Mouse (Mus musculus): ENCODE data around the gene Shank2. TPM values are rescaled to one million over a fixed set of nuclear protein-coding genes. Genes with fewer than 3 reads are reported as not detected.
A peak's percentile ranks its signal among the peaks of the same experiment; 100 is the strongest.

Gene Shank2
- polyA plus RNA-seq, 1 experiment from 2014 or later = 0.27 TPM

DNA sequence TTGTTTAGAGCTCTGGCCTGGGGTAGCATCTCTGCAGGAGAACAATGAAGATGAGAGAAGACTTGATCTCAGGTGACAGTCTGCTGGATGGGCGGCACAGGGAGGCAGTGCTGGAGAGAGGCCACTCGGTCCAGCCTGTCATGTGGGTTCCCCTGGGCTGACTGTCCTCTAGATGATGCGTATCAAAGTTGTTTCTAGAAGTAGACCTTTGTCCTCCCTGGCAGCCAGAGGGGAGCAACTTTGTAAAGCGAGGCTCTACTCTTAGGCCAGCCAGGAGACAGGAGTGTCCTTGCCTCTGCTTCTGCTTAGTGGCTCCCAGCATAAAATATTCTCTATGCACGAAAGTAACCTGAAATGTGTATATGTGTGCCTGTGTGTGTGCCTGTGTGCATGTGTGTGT lies 27.5 kb downstream of the Shank2 start:
- H3K9me3 ChIP-seq (replicated peaks) = peaks cover 5% of the 10 kb centered on the region; the same call in 1 of the 2 replicates
- 62% methylated on average over 5 of the region's 5 CpGs for WGBS
- no peak for ATAC-seq (ENCODE audit: insufficient number of reproducible peaks, low FRiP score)
- no peak overlapping the region for H3K9ac ChIP-seq
- no peaks in the 10 kb centered on the region for H3K4me1 ChIP-seq (replicated peaks)
- H3K27ac ChIP-seq (ENCODE audit: poor library complexity, severe bottlenecking) = no peak overlapping the region
- no peak overlapping the region for H3K4me3 ChIP-seq
- no peaks in the 10 kb centered on the region for H3K27me3 ChIP-seq (replicated peaks)
- no peaks in the 10 kb centered on the region for H3K36me3 ChIP-seq
- no peak overlapping the region for H3K4me2 ChIP-seq

DNA sequence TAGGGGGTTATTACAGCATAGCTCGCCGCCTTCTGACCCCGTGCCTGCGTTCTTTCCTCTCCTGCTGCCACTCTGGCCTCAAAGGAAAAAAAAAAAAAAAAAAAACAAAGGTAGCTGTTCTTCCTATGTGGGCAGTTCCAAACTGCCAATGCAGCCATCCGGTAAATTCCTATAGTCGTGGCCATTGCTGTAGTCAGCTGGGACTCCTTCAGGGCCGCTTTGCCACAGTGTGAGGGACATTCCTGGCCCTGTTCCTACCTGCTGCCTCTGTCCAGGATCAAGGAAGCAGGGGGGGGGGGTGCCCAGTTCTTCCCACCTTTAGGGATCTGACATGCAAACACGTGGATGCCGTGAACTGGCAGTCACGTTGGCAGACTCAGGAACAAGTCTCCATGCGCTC lies 29.1 kb downstream of the Shank2 start:
- 0 out of 2 replicates have a peak, but pooled peaks cover 4% of the 10 kb centered on the region for H3K4me1 ChIP-seq (replicated peaks)

DNA sequence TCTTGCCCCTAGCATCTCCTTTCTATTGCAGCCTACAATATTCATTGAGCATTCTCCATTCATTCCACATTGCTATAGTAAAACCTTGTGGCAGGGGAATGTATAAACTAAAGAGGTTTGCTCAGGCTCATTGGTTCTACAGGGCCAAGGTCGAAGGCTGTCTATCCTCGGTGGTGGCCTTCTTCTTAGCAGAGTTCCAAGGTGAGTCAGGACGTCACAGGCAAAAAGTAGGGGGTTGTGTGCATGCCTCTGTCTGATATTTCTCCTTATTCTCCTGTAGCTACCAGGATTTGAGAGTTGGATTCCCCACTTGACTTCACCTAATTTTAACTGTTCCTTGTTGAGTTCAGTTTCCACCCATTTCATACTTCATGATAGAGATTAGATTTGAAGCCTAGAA lies 29.9 kb downstream of the Shank2 start:
- WGBS = 83% methylated on average over 3 of the region's 3 CpGs
- Histone ChIP-seq H3K27ac (ENCODE audit: poor library complexity, severe bottlenecking) (no peak overlapping the region), H3K4me2 (no peak overlapping the region), H3K9ac (no peak overlapping the region), H3K27me3 (replicated peaks) (no peaks in the 10 kb centered on the region), H3K4me1 (replicated peaks) (0 out of 2 replicates have a peak, but pooled peaks cover 4% of the 10 kb centered on the region), H3K9me3 (replicated peaks) (peaks cover under 1% of the 10 kb centered on the region; the same call in 1 of the 2 replicates), H3K4me3 (no peak overlapping the region), H3K36me3 (no peaks in the 10 kb centered on the region)
- ATAC-seq (ENCODE audit: insufficient number of reproducible peaks, low FRiP score) = no peak

More for the DNA sequence above, 29.1 kb downstream of the Shank2 start:
- H3K27ac ChIP-seq (ENCODE audit: poor library complexity, severe bottlenecking) = no peak overlapping the region
- H3K27me3 ChIP-seq (replicated peaks) = no peaks in the 10 kb centered on the region
- H3K4me3 ChIP-seq = no peak overlapping the region
- no peak for ATAC-seq (ENCODE audit: insufficient number of reproducible peaks, low FRiP score)
- H3K4me2 ChIP-seq = no peak overlapping the region
- H3K9ac ChIP-seq = no peak overlapping the region
- no peaks in the 10 kb centered on the region for H3K36me3 ChIP-seq
- peaks cover 5% of the 10 kb centered on the region; the same call in 1 of the 2 replicates for H3K9me3 ChIP-seq (replicated peaks)
- 63% methylated on average over 11 of the region's 11 CpGs for WGBS

DNA sequence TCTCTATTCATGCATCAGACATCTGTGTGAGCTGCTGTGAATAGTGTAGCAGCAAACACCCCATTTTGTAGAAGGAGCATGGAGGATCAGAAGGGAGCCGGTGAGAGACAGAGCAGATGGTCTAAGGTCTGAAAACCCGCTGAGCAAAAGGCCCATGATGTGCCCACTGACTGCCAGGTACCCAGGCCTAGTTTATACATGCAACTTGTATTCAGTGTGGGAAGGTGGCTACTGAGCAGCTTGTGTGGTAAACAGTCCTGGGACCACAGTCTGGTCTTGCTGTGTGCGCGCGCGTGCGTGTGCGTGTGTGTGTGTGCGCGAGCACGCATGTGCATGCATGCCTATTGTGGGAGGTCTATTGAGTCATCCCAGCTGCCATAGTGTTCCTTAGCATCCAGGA lies 35.8 kb downstream of the Shank2 start:
- no peak overlapping the region for H3K9ac ChIP-seq
- WGBS = 94% methylated on average over 11 of the region's 11 CpGs

DNA sequence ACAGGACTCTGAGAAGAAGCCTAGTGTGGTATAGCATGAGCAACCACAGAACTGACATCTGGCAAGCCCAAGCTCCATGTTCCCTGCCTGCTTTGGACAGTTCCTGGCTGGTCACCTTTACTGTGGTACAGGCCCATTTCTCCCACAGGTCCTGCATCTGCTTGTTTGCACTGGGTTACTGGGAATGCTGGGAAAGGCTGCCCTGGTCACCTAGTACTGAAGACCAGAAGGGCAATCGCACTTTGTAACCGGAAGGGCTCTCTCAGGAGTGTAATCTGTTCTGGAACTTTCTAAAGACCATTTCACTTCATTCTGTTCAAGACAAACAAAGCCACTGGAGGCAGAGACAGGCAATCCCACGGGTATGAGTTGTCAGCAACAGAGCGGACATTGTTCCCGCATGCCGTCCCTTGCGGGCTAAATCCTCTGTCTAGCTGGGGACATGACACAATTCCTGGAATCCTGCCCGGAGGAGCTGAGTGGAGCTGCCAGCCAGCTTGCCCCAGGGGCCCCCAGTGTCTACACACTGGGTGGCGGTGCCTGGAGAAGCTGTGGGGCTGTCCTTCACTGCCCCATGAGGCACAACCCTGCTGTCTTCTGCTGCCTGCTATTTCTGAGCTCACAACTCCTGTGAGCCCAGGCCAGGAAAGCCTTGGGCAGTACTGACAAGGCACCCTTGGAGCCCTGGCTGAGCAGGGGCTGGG lies 36.4 kb downstream of the Shank2 start:
- H3K27ac ChIP-seq (ENCODE audit: poor library complexity, severe bottlenecking) = peak overlapping the region; percentile 56; the same call in 1 of the 2 replicates
- peaks cover 6% of the 10 kb centered on the region; the same call in 1 of the 2 replicates for H3K9me3 ChIP-seq (replicated peaks)
- H3K9ac ChIP-seq = 0 out of 2 replicates have a peak overlapping the region, but pooled peaks have one; percentile 11
- H3K4me1 ChIP-seq (replicated peaks) = peaks cover 36% of the 10 kb centered on the region
- WGBS = 27% methylated on average over 9 of the region's 9 CpGs
- H3K4me3 ChIP-seq = no peak overlapping the region
- H3K4me2 ChIP-seq = peak overlapping the region; percentile 12
- 0 out of 2 replicates have a peak, but pooled peaks have one; percentile 53 for ATAC-seq (ENCODE audit: insufficient number of reproducible peaks, low FRiP score)
- no peaks in the 10 kb centered on the region for H3K27me3 ChIP-seq (replicated peaks)
- H3K36me3 ChIP-seq = no peaks in the 10 kb centered on the region

More for the DNA sequence above, 35.8 kb downstream of the Shank2 start:
- Histone ChIP-seq H3K27me3 (replicated peaks) (no peaks in the 10 kb centered on the region), H3K4me2 (no peak overlapping the region), H3K36me3 (no peaks in the 10 kb centered on the region), H3K4me3 (no peak overlapping the region), H3K9me3 (replicated peaks) (peaks cover 3% of the 10 kb centered on the region; the same call in 1 of the 2 replicates), H3K4me1 (replicated peaks) (peaks cover 36% of the 10 kb centered on the region), H3K27ac (ENCODE audit: poor library complexity, severe bottlenecking) (no peak overlapping the region)
- ATAC-seq (ENCODE audit: insufficient number of reproducible peaks, low FRiP score) = no peak

DNA sequence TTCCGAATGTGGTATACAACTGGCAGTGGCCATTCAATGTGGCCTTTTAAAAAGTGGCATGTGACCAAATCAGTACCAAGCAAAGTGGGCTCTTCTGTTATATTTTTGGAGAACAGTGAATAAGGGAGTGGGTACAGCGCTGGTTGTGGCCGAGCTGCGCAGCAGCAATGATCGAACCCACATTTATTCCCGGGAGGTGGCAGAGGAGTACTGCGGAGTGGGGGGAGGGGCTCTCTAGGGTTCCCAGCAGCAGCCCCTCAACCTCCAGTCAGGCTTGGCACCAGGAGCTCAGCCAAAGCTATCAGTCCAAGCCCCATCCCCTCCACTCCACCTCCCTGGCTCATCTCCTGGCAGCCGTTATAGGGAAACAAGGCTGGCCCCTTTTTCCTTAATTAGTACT lies 37.0 kb downstream of the Shank2 start:
- Histone ChIP-seq H3K9me3 (replicated peaks) (peaks cover 6% of the 10 kb centered on the region; the same call in 1 of the 2 replicates), H3K4me3 (no peak overlapping the region), H3K4me1 (replicated peaks) (peaks cover 36% of the 10 kb centered on the region), H3K4me2 (no peak overlapping the region), H3K36me3 (no peaks in the 10 kb centered on the region), H3K27ac (ENCODE audit: poor library complexity, severe bottlenecking) (0 out of 2 replicates have a peak overlapping the region, but pooled peaks have one; percentile 56), H3K9ac (no peak overlapping the region), H3K27me3 (replicated peaks) (no peaks in the 10 kb centered on the region)
- 54% methylated on average over 8 of the region's 8 CpGs for WGBS
- no peak for ATAC-seq (ENCODE audit: insufficient number of reproducible peaks, low FRiP score)

DNA sequence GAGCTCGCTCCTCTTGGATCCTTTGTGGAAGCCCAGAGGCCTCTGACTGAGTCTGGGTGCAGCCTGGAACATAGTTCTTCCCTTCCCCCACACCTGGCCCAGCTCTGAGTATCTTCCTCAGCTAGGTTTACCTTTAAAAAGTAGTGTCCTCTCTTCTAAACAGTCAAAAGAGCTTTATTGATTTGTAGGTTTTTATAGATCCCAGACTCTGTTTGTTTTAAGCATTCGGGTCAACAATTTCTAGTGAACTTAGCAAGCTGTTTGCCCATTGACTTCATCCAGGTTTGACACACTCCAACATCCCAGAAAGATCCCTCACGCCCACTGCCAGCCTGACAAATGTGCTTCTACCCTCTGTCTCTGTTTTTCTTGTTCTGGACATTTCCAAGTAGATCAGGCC lies 38.6 kb downstream of the Shank2 start:
- no peak overlapping the region for H3K9ac ChIP-seq
- H3K27ac ChIP-seq (ENCODE audit: poor library complexity, severe bottlenecking) = no peak overlapping the region
- H3K4me1 ChIP-seq (replicated peaks) = peaks cover 47% of the 10 kb centered on the region
- 55% methylated on average over 3 of the region's 3 CpGs for WGBS
- H3K4me3 ChIP-seq = no peak overlapping the region
- no peaks in the 10 kb centered on the region for H3K36me3 ChIP-seq
- no peak overlapping the region for H3K4me2 ChIP-seq
- peaks cover 6% of the 10 kb centered on the region; the same call in 1 of the 2 replicates for H3K9me3 ChIP-seq (replicated peaks)
- ATAC-seq (ENCODE audit: insufficient number of reproducible peaks, low FRiP score) = no peak
- no peaks in the 10 kb centered on the region for H3K27me3 ChIP-seq (replicated peaks)

DNA sequence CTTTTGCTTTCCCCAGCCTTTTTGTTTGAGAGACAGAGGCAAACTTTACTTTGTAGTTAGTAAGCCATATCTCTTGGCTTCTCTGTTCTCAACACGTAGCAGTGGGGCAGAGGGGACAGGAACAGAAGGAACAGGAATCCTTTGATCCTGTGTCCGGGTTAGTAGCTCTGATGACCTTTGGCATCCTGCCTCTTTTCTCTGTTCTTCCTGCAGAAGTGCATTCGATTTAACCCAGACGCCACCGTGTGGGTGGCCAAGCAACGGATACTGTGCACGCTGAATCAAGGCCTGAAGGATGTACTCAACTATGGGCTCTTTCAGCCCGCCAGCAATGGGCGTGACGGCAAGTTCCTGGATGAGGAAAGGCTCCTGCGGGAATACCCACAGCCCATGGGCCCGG lies 50.3 kb downstream of the Shank2 start:
- H3K4me1 ChIP-seq (replicated peaks) = peaks cover 20% of the 10 kb centered on the region
- peak; percentile 37; the same call in 1 of the 2 replicates for ATAC-seq (ENCODE audit: insufficient number of reproducible peaks, low FRiP score)
- no peak overlapping the region for H3K4me3 ChIP-seq
- H3K9me3 ChIP-seq (replicated peaks) = no peaks in the 10 kb centered on the region; the same call in 1 of the 2 replicates
- no peak overlapping the region for H3K27ac ChIP-seq (ENCODE audit: poor library complexity, severe bottlenecking)
- no peaks in the 10 kb centered on the region for H3K27me3 ChIP-seq (replicated peaks)
- no peak overlapping the region for H3K9ac ChIP-seq
- H3K36me3 ChIP-seq = no peaks in the 10 kb centered on the region
- 13% methylated on average over 12 of the region's 12 CpGs for WGBS
- H3K4me2 ChIP-seq = no peak overlapping the region

DNA sequence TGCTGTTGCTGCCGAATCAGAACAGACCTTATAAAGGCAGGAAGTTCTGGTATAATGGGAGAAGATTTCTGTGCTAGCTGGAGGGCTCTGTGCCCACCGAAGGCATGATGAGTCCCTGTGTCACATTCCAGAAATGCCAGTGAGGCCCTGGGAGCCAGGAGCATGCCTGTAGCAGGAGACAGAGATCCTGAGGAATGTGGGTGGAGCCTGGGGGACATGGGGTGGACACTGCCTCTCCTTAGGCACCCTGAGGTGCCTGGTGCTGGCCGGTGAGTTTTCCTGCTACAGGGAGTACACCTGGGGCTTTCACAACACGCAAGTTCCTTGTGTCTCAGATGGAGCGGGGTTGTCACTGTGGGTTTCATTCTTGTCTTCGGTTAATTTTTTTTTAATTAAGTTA lies 53.5 kb downstream of the Shank2 start:
- Histone ChIP-seq H3K4me3 (no peak overlapping the region), H3K4me2 (peak overlapping the region; percentile 4; the same call in 1 of the 2 replicates), H3K4me1 (replicated peaks) (peaks cover 20% of the 10 kb centered on the region), H3K27me3 (replicated peaks) (0 out of 2 replicates have a peak, but pooled peaks cover 3% of the 10 kb centered on the region), H3K36me3 (no peaks in the 10 kb centered on the region), H3K9ac (no peak overlapping the region), H3K27ac (ENCODE audit: poor library complexity, severe bottlenecking) (no peak overlapping the region; the same call in 1 of the 2 replicates), H3K9me3 (replicated peaks) (no peaks in the 10 kb centered on the region; the same call in 1 of the 2 replicates)
- ATAC-seq (ENCODE audit: insufficient number of reproducible peaks, low FRiP score) = peak; percentile 42; the same call in 1 of the 2 replicates
- WGBS = 54% methylated on average over 6 of the region's 6 CpGs

DNA sequence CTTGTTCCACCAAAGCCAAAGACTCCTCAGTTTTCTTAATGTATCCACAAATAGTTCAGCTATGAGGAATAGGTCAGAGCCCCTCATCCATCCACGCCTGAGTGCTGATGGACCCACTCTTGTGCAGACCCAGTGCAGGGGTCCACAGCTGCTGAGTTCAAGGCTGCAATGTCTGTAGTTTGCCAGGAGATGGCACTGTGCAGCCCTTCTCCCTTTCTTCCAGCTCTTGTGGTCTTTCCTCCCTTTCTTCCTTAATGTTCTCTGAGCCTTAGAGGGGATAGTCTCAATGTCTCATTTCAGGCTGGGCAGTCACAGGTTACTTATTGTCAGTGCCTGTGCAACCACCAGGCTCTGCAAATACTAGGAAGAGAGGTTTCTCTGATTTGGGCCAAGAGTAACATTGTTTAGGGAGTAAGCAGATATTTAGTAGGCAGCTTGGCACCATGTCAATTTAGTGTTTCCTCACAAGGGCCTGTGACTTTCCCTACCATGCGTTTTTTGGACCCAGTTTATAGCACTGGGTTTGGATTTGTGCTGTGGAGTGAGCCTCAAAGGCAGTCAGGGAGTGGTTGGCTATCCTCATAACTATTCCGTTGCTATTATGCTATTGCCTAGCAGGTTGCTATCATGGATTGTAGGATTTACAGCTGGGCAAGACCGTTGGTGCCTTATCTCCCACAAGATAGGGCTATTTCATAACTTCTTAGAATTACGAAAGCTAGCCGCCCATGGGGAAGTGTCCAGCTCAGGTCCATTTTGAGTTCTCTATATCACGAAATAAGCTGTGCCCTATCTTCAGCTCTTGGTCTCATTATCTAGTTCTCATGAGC lies 54.2 kb downstream of the Shank2 start:
- WGBS = 49% methylated on average over 7 of the region's 7 CpGs
- 0 out of 2 replicates have a peak, but pooled peaks cover 3% of the 10 kb centered on the region for H3K27me3 ChIP-seq (replicated peaks)
- H3K36me3 ChIP-seq = no peaks in the 10 kb centered on the region
- no peak overlapping the region for H3K4me3 ChIP-seq
- no peak overlapping the region for H3K9ac ChIP-seq
- no peak for ATAC-seq (ENCODE audit: insufficient number of reproducible peaks, low FRiP score)
- H3K27ac ChIP-seq (ENCODE audit: poor library complexity, severe bottlenecking) = no peak overlapping the region
- H3K4me1 ChIP-seq (replicated peaks) = peaks cover 20% of the 10 kb centered on the region
- no peak overlapping the region for H3K4me2 ChIP-seq
- no peaks in the 10 kb centered on the region; the same call in 1 of the 2 replicates for H3K9me3 ChIP-seq (replicated peaks)
